Mouse (Mus musculus) thymus, postnatal 0 days (tissue): ENCODE results near the gene Rgs19. TPM values are rescaled to one million over a fixed set of nuclear protein-coding genes. Genes with fewer than 3 reads are reported as not detected.

Experiments
- DNase-seq: peaks from one replicate; pipeline ENCODE4 v3.0.0-alpha.2; 2015; ENCODE audit warnings: low spot score
- polyA plus RNA-seq: library from polyadenylated mRNA; unstranded; fragments of >200 nt; fragmentation: Nextera tagmentation; extraction: Ambion mirVana; gene quantifications from 2 replicates; pipeline ENCODE4 v1.2.1, GENCODE M21; 2015

Gene Rgs19
- polyA plus RNA-seq, 1 experiment from 2014 or later = 80.7 TPM

DNA sequence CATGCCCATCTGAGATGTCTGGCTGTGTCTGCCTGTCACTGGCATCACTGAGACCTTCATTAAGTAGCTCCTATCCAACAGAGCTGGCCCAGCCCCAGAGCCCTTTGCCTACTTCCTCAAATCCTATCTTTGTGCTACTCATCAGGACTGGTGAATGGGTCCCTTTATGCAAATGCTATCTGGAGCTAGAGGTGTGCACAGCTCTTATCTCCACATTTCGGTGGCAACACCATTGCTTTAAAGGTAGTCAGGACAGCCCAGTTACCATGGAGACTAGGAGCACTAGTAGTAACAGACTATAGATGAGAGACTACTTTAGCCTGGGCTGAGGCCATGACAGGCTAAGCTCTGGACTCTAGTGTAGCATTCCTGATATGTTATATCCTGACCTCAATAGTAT is 9.1 kb downstream of the Rgs19 start:
- no peak for DNase-seq

DNA sequence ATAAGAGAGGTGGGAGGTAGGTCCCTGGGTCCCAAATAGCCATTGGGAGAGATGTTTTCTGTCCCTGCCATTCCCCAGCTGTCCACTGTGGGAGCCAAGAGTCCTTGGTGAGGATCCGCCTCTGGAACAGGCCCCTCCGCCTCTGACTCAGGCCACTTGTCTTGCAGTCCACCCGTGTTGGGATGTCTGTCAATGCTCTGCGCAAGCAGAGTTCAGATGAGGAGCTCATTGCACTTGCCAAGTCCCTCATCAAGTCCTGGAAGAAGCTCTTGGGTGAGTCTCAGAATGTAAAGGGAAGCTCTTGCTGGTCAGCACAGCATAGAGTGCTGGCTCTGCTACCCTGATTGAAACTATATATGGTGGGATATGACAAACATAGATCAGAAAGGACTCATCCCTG is 10.4 kb downstream of the Rgs19 start:
- no peak for DNase-seq

DNA sequence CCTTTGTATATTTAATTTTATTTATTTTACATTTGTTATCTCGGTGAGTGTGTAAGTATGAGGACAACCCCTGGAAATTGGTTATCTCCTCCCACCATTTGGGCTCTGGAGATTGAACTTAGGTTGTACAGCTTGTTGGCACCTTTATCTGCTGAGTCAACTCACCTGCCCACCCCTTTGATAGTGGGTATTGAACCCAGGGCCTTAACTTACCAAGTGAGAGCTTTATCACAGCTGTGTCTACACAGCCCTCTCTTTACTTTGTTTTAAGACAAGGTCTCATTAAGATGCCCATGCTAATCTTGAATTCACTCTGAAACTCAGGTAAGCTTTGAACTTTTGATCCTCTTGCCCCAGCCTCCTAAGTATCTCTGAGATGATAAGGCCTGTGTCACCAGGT is 11.8 kb downstream of the Rgs19 start:
- DNase-seq = no peak

DNA sequence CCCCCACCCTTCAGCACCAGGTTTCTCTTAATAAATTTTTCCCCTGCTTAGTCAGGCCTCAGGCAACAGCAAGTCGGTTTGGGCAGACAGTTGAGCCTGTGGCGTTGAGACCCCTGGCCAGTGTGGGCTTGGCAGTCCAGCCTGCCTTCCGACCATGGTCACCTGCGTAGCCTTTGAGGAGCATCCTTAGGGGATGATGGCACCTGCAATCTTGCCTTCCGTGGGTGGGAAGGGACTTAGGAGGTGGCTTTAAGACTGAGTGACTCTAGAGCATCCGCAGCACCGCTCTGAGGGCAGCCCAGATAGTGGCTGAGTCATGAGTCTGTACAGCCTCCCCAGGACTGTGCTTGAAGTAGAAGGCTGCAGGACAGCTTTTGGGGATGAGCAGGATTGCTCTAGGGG is 13.1 kb downstream of the Rgs19 start:
- no peak for DNase-seq

DNA sequence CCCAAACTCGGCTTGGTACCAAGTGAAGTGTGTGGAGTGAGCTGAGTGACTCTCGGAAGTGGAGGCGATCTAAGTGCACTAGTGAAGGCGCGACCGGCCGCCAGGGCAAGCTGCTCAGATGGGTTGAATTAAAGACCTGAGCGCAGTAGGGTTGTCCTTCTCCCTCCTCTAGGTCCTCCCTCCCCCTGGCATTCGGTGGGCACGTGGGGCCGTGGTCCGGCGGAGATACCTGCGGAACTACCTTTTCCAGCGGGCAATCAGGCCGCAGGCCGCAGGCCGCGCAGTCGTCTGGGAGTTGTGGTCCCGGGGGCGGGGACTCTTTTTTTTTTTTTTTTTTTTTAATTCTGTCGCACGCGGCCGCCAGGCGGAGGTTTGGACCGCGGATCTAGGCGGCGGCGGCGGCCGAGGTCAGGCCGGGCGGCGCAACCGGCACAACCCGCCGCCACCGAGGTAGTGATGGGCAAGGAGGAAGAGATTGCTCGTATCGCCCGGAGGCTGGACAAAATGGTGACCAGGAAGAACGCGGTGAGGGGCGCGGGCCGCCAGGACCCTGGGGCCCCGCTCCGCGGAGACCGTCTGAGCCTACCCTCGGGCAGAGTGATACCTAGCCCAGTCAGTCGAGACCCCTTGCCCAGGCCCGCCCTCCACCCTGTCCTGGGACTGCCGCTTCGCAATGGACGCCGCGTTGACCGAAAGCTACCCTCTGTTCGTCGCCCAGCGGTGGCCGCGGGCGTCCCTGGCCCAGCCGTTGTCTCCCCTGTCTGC is 13.6 kb downstream of the Rgs19 start, which contains the start of gene Tcea2:
Gene Tcea2 (plus strand): TSS at position 360 of the 765 bp plus-strand sequence.
- DNase-seq = peak; percentile 59

DNA sequence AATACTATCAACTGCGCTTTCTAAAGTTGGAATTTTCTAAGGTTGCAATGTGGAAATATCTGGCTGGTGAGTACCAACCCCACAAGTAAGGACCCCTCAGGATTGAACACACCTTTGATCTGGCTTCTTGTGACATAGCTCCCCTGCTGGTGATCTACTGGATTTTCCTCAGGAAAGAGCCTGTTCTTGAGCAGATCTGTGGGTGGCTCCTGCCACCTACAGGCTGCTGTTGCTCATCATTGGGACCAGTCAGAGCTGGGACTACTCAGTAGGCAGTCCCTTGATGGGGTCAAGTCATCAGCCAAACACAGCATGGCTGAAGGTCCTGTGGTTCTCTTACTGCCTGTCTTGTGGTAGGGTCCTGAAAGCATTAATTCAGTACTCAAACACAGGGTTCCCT is 15.0 kb downstream of the Rgs19 start:
- DNase-seq = peak; percentile 89

DNA sequence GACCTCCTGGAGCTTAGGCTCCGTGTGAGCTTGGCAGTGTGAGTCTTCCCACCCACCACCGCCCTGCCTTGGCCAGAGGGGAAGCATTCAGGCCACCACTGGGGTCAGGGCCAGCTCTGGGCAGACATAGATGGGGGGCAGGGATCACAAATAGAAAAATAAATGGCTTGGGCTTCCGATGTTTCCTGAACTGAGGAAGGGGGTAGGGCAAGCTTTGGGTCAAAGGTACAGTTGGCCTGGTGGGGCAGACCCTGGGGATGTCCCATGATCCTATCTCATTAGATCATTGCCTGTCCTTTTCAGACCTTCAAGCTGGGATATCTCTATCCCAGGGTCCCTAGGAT is 16.1 kb downstream of the Rgs19 start:
- DNase-seq = no peak

DNA sequence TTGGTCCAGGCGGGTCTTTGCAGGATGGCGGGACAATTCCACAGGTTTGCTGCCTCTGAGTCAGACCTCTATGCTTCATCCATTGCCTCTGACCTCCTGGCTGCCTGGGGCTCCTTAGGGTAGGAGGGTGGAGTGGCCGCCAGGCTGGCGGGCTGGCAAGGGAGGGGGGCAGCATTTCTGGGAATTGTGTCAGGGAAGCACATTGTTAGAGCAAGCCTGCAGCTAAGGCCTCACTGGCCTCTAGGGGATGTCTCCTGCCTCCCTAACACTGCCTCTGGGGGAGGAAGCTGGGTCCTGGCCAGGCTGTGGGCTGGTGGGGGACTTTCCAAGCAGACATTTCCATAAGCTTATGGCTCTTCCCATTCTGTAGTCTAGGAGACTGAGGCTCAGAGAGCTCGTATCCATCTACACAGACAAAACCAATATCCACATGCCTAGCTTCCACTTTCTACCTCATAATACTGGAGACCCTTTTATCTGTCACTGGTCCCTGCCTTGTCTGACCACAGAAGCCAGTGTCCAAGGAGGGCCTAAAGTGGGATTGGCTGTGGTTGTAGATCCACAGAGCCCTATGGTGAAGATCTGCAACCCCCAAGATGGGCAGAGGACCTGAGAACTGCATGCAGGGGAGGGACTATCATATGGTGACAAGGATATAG is 16.6 kb downstream of the Rgs19 start:
- DNase-seq = no peak

DNA sequence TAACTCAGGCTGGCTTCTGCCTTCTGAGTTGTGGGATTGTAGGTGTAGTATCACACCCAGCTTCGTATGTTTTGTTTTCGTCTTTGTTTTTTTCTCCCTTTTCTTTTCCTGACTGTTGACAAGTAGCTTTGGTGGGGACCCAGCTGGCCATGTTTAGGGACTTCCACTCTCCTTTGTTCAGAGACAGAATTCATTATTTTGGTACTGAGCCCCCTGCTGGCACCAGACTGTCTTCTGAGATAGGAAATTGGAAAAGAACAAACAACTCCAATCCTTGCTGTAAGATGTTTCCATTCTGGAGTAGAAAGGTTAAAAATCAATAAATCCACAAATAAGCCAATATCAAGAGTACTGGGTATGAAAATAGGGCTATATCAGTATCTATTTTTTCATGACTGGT is 17.4 kb downstream of the Rgs19 start:
- no peak for DNase-seq

DNA sequence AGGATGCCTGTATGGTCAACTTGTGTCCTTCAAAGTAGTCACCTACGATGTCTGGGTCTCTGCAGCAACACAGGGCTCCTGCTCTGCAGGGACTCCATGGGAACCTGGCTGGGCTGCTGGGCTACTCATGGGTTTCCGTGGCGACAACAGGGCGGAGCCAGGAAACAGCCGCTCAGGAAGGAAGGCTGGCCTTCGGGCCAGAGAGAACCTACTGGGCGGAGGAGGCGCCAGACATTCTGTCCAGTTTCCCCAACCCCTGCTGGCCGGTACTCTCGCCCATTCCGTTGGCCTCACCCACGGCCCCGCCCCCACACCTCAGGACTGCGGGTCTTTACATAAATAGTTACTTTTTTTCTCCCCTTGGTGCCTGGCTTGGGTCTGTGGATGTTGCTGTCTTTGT is 18.3 kb downstream of the Rgs19 start:
- no peak for DNase-seq

DNA sequence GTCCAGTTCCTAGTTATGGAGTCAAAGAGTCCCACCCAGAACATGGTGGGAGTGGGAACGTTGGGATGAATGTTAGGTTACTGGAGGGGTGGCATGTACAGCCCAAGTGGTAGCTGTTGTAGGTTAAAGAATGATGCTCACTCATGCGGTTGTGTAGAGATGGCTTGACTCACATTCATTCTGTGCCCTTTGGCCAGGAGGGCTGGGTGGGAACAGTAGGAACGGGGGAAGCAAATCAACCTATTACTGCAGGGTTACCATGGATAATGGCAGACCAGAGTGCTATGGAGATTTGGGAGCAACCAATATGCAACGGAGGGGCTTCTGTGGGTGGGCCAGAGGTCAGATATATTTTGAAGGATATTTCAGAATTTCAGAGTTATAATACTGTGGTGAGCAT is 18.8 kb downstream of the Rgs19 start:
- no peak for DNase-seq

DNA sequence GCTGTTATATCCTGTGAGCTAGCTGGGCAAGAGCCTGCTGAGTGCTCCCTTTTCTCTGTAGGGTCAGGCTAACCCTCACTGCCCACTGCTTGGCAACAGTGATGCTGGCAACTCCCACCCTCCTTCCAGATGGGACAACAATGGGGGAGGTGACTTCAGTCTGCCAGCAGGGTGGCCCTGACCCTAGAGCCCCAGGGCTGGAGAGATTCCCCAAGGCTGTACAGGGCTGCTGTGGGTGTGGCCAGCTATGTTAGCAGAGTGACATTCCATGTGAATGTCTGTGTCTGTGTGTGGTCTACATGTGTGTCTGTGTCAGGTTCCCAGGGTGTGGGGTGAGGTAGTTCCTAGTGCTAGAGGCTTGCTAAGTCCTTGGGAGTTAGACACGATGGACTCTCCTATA is 20.3 kb downstream of the Rgs19 start:
- no peak for DNase-seq

DNA sequence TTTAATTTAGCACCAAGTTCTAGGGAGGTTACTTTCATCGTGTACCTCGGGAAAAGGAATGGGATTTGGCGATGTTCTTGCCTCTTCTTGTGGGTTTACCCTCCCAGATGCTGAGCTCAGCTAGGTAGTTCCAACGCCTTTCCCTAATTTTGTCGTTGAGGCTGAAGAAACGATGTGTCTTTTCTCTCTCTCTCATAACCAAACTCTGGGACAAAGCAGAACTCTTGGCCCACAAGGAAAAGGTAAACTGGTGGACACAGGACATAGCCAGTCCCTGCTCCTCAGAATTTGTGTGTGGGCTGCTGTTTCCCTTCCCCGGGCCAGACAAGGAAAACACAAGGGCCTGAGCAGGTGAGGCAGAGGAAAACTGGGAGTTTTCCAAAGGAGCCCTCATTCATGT is 21.8 kb downstream of the Rgs19 start:
- no peak for DNase-seq

DNA sequence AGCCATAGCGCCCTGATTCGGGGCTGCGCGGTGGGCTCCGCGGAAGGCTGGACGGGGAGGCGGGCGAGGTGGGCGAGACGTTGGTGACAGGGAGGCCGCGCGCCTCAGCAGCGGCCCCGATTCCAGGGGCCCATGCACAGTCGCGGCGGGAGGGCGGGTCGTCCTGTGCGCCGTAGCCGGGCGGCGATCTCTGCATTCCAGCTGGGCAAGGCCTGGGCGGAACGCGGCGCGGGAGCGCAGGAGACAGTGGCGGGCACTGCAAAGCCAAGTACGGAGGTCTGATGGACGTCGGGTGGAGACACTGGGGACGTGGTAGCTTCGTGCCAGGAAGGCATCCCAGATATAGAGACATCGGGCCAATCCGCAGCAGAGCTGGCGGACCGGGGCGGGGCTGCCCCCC is 22.5 kb downstream of the Rgs19 start, which contains the start of gene Sox18:
Gene Sox18 (minus strand): TSS at position 315 of the 400 bp plus-strand sequence.
- DNase-seq = no peak

DNA sequence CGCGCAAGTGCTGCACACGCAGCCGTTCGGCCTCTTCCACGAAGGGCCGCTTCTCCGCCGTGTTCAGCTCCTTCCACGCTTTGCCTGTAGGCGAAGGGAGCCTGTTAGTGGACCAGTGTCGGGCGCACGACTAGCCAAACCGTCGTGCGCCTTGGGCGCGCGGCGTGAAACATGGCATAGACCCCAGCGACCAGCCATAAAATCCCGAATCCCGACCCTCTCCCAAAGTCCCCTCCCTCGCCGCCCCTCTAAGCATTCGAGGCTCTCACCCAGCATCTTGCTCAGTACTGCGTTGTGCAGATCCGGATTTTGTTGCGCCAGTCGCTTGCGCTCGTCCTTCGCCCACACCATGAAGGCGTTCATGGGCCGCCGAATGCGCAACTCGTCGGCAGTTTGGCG is 22.9 kb downstream of the Rgs19 start:
- DNase-seq = no peak

DNA sequence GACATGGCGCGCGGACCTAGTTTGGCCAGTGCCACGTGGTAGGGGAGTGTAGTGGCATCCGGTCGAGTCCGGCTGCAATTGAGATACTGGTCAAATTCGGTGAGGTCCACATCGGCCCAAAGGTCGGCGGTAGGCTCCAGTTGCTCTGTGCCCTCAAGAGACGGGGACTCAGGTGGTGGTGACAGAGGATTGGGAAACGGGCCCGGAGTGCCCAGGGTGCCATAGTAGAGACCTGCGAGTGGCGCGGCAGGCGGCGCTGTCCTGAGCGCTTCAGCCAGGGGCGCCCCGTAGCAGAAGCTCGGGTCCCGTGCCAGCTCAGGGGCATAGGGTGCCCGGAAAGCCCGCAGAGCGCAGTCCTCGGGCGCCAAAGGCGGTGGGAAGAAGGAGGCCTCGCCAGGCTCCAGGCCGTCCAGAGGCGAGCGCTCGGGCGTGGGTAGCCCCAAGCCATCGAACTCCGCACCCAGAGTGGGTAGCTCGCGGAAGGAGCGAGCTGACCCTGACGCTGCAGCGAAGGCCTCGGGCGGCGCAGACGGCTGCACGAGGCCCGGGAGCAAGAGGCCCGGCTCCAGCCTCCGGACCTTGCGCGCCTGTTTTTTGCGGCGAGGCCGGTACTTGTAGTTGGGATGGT is 23.4 kb downstream of the Rgs19 start:
- no peak for DNase-seq

DNA sequence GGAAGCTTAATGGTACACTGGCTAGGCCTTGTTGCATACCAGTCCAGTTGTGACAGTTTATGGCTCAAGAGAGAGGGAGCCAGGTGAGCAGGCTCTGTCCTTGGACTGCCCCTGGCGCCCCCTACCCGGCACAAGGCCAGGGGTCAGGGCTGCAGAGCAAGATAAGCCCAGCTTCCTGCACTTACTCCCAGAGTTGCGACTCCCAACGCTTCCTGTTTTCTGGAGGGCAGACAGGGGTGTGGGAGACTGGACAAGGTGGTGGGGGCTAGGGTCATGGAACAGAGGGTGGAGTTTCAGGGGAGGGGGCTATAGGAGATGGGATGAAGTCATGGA is 30.5 kb downstream of the Rgs19 start:
- DNase-seq = no peak

DNA sequence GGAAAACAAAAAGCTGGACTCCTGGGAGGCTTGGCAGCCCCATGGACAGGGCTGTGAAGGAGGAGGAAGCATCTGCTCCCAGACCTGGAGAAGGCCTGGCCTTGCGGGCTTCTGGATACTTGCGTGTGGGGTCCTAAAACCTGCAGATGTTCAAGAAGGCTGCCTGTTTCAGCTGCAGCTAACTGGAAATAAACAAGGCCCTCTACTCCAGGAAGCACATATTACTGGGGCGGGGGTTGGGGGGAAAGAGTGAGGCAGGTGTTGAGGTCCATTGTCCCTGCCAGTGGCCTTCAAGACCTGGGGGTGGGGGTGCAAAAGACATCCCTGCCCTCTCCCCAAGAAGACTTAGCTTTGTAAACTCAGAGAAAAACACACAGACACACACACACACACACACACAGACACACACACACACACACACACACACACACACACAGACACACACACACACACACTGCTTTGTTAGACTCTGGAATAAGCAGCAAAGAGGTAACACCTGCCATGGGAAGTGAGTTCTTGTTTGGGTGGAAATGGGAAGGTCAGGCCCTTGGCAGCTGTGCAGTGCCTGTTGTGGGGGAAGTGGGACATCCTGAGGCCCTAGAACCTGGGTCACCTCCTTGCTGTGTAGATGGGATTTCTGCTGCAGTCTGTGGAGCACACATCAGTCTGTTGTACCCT is 31.0 kb downstream of the Rgs19 start:
- no peak for DNase-seq

DNA sequence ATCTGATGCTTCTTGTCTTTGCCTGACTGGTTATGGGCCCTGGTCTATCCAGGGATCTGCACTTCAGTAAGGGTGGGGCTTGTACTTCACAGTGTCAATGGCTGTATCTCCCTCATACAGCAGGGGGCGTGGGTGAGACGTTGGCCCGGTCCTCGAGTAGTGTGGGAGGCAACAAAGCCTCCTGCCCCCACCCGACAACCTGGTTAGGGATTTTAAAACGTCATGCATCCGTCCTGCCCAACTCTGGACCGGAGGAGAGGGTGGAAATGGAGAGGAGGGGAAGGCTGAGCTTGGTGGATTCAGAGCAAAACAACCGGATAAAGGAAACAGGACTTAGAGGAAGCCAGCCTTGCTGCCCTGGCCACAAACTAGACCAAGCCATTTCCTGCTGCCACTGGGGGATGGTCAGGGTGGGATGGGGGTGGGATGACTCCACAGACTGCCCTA is 34.1 kb downstream of the Rgs19 start:
- DNase-seq = peak; percentile 78

DNA sequence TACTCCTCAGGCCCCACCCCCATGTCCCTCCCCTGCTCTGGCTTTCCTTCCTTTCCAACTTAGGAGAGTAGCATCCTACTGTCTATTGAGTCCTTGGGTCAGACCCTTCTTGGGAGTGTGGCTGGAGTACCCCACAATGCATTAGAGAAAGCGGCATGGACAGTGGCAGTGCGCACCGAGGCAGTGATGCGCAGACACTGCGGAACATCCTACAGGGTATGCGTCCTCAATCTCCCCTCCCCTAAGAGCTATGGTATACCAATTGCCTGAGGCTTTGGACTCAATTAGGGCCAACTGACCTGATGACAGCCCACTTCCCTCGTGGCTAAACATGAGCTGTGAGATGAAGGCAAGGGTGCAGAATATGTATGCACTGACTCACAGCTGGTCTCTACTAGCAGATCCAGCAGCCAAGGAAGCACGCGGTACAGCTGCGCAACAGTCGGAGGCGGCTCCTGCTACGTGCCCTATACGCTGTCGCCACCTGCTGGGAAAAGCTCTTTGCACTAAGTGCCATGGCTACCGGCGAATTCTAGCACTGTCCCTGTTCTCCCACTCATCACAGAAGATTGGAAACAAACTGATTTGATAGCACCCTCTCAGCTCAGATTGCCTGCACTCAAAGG is 34.7 kb downstream of the Rgs19 start:
- peak; percentile 63 for DNase-seq

DNA sequence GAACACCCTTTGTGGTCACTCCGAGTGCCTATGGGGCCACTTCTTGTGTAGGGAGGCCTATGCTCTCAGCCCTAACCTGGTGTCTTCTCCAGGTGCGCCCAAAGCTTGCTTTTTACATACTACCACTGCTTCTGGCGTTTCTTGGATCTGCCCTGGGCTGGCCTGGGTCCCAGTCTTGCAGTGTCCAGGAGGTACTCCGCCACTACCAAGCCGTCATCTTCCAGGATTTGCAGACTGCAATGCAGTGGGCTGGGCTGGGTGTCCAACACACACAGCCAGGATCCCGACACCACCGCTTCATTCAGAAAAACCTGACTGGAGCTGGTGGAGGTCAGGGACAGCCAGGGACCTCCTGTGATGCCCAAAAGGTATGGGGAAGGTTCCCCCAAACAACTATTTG is 35.2 kb downstream of the Rgs19 start:
- DNase-seq = no peak

DNA sequence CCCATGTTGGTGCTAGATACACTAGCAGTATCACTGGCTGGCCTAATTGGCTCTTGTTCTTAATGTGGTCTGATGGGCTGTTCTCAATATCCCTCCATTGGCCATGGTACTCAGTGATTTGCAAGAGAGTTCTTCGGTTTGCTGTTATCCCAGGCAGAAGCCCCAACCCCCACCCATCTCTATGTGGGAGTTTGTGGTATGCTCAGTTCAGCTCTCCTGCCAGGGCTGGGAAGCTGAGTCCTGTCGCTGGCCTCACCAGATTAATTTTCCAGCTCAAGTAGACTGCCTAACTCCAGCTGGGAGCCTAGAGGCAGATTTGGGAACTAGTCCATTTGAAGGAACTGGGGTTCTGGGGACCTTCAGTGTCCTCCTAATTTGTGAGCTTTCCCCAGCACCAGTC is 36.3 kb downstream of the Rgs19 start:
- DNase-seq = no peak
